Mouse (Mus musculus): ENCODE results near the gene Rpl23a. TPM values are rescaled to one million over a fixed set of nuclear protein-coding genes. Genes with fewer than 3 reads are reported as not detected.
A peak's percentile ranks its signal among the peaks of the same experiment; 100 is the strongest.
"Not testable (repeated sequence)": the region's sequence is repeated elsewhere in the genome, so short reads cannot be mapped to it uniquely, and the experiment has no call there.

Gene Rpl23a
- polyA plus RNA-seq, 1 experiment, result 1,521 TPM

- H3K27me3 ChIP-seq (replicated peaks), result no peaks in the 10 kb centered on the region
- H3K9me3 ChIP-seq, result no peaks in the 10 kb centered on the region
- peak overlapping the region; percentile 50 for H3K4me3 ChIP-seq (replicated peaks)
- peaks cover 86% of the 10 kb centered on the region for H3K4me1 ChIP-seq
- peaks cover 35% of the 10 kb centered on the region for H3K36me3 ChIP-seq (replicated peaks; ENCODE audit: low read length)
- TF ChIP-seq GATA1 (IDR thresholded peaks at IDR 0.05; ENCODE audit: borderline replicate concordance, low read length), result no peak
- TF ChIP-seq FLI1 (IDR thresholded peaks at IDR 0.05; ENCODE audit: low read length), result no peak
These were observed 47.3 kb downstream of the Rpl23a start for GRCm38 (mm10) chr11:78136132-78136531.

GRCm38 (mm10) chr11:78135314-78135713, 48.1 kb downstream of the Rpl23a start:
- not testable (repeated sequence) for H3K27me3 ChIP-seq (replicated peaks); H3K4me3 ChIP-seq (replicated peaks); H3K9me3 ChIP-seq
- peaks cover 82% of the 10 kb centered on the region for H3K4me1 ChIP-seq
- peaks cover 38% of the 10 kb centered on the region for H3K36me3 ChIP-seq (replicated peaks; ENCODE audit: low read length)

GRCm38 (mm10) chr11:78134344-78134743, 49.0 kb downstream of the Rpl23a start:
- peaks cover 37% of the 10 kb centered on the region for H3K36me3 ChIP-seq (replicated peaks; ENCODE audit: low read length)
- H3K4me3 ChIP-seq (replicated peaks), result no peak overlapping the region
- TF ChIP-seq FLI1 (IDR thresholded peaks at IDR 0.05; ENCODE audit: low read length) (no peak), GATA1 (IDR thresholded peaks at IDR 0.05; ENCODE audit: borderline replicate concordance, low read length) (no peak)
- no peaks in the 10 kb centered on the region for H3K9me3 ChIP-seq
- no peaks in the 10 kb centered on the region for H3K27me3 ChIP-seq (replicated peaks)
- H3K4me1 ChIP-seq, result peaks cover 82% of the 10 kb centered on the region

- Histone ChIP-seq H3K4me1 (peaks cover 82% of the 10 kb centered on the region), H3K4me3 (replicated peaks) (no peak overlapping the region), H3K9me3 (no peaks in the 10 kb centered on the region), H3K36me3 (replicated peaks; ENCODE audit: low read length) (peaks cover 40% of the 10 kb centered on the region), H3K27me3 (replicated peaks) (no peaks in the 10 kb centered on the region)
- TF ChIP-seq GATA1 (IDR thresholded peaks at IDR 0.05; ENCODE audit: borderline replicate concordance, low read length) (no peak), FLI1 (IDR thresholded peaks at IDR 0.05; ENCODE audit: low read length) (no peak)
These were observed 49.5 kb downstream of the Rpl23a start for GRCm38 (mm10) chr11:78133915-78134314.

Other genes with a start within 250 kb of the Rpl23a start
- gene Phf12, start 200.8 kb downstream of the Rpl23a start, polyA plus RNA-seq (2012; ENCODE audit: insufficient read depth, low replicate concordance), result 75.4 and 178 TPM in 2 replicates
- gene Dhrs13, start 151.3 kb downstream of the Rpl23a start, polyA plus RNA-seq (2012; ENCODE audit: insufficient read depth, low replicate concordance), result 5.9 and 7.0 TPM in 2 replicates
- 2.2 and 9.5 TPM in 2 replicates for gene Flot2, start 145.7 kb downstream of the Rpl23a start, polyA plus RNA-seq (2012; ENCODE audit: insufficient read depth, low replicate concordance)
- 1.6 TPM in 1 of 2 replicates, not detected in the other for gene Eral1, start 103.2 kb downstream of the Rpl23a start, polyA plus RNA-seq (2012; ENCODE audit: insufficient read depth, low replicate concordance)
- gene Fam222b, start 88.9 kb downstream of the Rpl23a start, polyA plus RNA-seq (2012; ENCODE audit: insufficient read depth, low replicate concordance), result 32.0 and 49.0 TPM in 2 replicates
- 4.8 and 6.3 TPM in 2 replicates for gene Traf4, start 18.0 kb downstream of the Rpl23a start, polyA plus RNA-seq (2012; ENCODE audit: insufficient read depth, low replicate concordance)
- gene Nek8, start 6.9 kb downstream of the Rpl23a start, polyA plus RNA-seq (2012; ENCODE audit: insufficient read depth, low replicate concordance), result 1.3 and 2.2 TPM in 2 replicates
- gene Tlcd1, start 6.9 kb downstream of the Rpl23a start, polyA plus RNA-seq (2012; ENCODE audit: insufficient read depth, low replicate concordance), result 35.9 and 67.9 TPM in 2 replicates
- gene Rab34, start 4.8 kb upstream of the Rpl23a start, polyA plus RNA-seq (2012; ENCODE audit: insufficient read depth, low replicate concordance), result 4.5 TPM in 1 of 2 replicates, not detected in the other
- gene Proca1, start 9.8 kb upstream of the Rpl23a start, polyA plus RNA-seq (2012; ENCODE audit: insufficient read depth, low replicate concordance), result 0.22 TPM in 1 of 2 replicates, not detected in the other
- 13.1 and 13.3 TPM in 2 replicates for gene Sdf2, start 62.2 kb upstream of the Rpl23a start, polyA plus RNA-seq (2012; ENCODE audit: insufficient read depth, low replicate concordance)
- gene Supt6, start 62.4 kb upstream of the Rpl23a start, polyA plus RNA-seq (2012; ENCODE audit: insufficient read depth, low replicate concordance), result 95.6 and 155 TPM in 2 replicates
- gene 2610507B11Rik, start 78.2 kb upstream of the Rpl23a start, polyA plus RNA-seq (2012; ENCODE audit: insufficient read depth, low replicate concordance), result 17.1 and 39.7 TPM in 2 replicates
- gene BC030499, start 107.3 kb upstream of the Rpl23a start, polyA plus RNA-seq (2012; ENCODE audit: insufficient read depth, low replicate concordance), result not detected in 2 replicates
- 16.9 and 30.9 TPM in 2 replicates for gene Spag5, start 117.9 kb upstream of the Rpl23a start, polyA plus RNA-seq (2012; ENCODE audit: insufficient read depth, low replicate concordance)
- 25.1 and 40.6 TPM in 2 replicates for gene Aldoc, start 139.4 kb upstream of the Rpl23a start, polyA plus RNA-seq (2012; ENCODE audit: insufficient read depth, low replicate concordance)
- gene Pigs, start 144.8 kb upstream of the Rpl23a start, polyA plus RNA-seq (2012; ENCODE audit: insufficient read depth, low replicate concordance), result 53.1 and 73.7 TPM in 2 replicates
- gene Unc119, start 159.9 kb upstream of the Rpl23a start, polyA plus RNA-seq (2012; ENCODE audit: insufficient read depth, low replicate concordance), result 319 and 574 TPM in 2 replicates
- gene Foxn1, start 203.0 kb upstream of the Rpl23a start, polyA plus RNA-seq (2012; ENCODE audit: insufficient read depth, low replicate concordance), result not detected in 2 replicates
- gene Slc13a2, start 238.6 kb upstream of the Rpl23a start, polyA plus RNA-seq (2012; ENCODE audit: insufficient read depth, low replicate concordance), result 0.07 TPM in 1 of 2 replicates, not detected in the other